Mouse (Mus musculus) testis, adult 2 months (tissue): ENCODE measurements around the gene Spata21.

Experiments
- CTCF ChIP-seq: fragments of 200-500 bp; IDR thresholded peaks from 2 replicates; pipeline ENCODE4 v1.5.1; 2012; ENCODE audit warnings: low read depth, mild to moderate bottlenecking, inconsistent platforms, low read length, moderate library complexity; ENCODE audit not compliant: control insufficient read depth, insufficient read depth, insufficient replicate concordance
- POLR2A ChIP-seq: fragments of 200-500 bp; IDR thresholded peaks from 2 replicates; pipeline ENCODE4 v1.6.1; 2012; ENCODE audit warnings: low read depth, mild to moderate bottlenecking, inconsistent platforms, low read length, moderate library complexity; ENCODE audit not compliant: control insufficient read depth

- TF ChIP-seq POLR2A = peak; percentile 74
- peak; percentile 50; the same call in 1 of the 2 replicates for TF ChIP-seq CTCF
Observed at GRCm38 (mm10) chr4:141147112-141148008, 59.2 kb downstream of the Spata21 start, which contains the start of gene Fbxo42.
